9 mouse cellular contexts compared by ENCODE assay signal in the genomic region with DNA sequence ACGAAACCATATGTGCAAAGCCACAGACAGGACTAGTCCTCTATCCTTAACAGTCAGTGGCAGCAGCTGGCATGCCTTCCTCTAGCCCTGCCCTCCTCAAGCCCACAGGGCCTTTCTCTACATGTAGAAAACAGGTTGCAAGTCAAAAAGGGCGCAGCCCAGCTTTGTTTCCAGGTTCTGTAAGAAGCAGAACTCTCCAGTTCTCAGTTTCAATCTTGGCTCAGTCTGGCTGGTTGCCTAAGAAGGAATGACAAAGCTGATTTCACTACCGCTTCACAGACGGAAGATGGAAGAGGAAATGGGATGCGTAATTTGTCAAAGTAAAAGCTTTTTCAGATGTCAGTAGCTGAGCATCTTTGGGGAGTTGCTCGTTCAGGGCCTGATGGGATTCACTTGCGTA.
DNase-seq lines count a peak whose midpoint lies in the region; ATAC-seq and TF ChIP-seq lines count a peak whose summit lies in the region.
"Had no signal": no experiment of that assay in that cellular context is flagged by ENCODE, and none has a peak within 500 bp of the region (broad histone marks: within the 10 kb centered on the region; RNA-seq: fewer than 3 reads in every experiment).

No protein-coding gene starts in this region.

- H3K4me3 ChIP-seq in lung, adult 2 months (replicated peaks; ENCODE audit: extremely low read depth, low read depth, low read length) = no peak overlapping the region
- H3K4me3 ChIP-seq in heart, embryonic 16.5 days (ENCODE audit: low read length) = no peak overlapping the region
- H3K4me3 ChIP-seq: limb, embryonic 13.5 days had no signal

- H3K9me3 ChIP-seq in heart, embryonic 16.5 days (replicated peaks; ENCODE audit: control insufficient read depth, low read length) = 0 out of 2 replicates have a peak, but pooled peaks cover 5% of the 10 kb centered on the region

- no peak for TF ChIP-seq POLR2A in lung, adult 2 months (IDR thresholded peaks at IDR 0.05; ENCODE audit: borderline replicate concordance, extremely low read depth, low read depth, low read length)

- no peak for TF ChIP-seq CTCF in lung, adult 2 months (IDR thresholded peaks at IDR 0.05; ENCODE audit: insufficient read depth, low read length)

- H3K36me3 ChIP-seq in heart, embryonic 16.5 days (ENCODE audit: control insufficient read depth, insufficient read depth) = no peaks in the 10 kb centered on the region
- H3K36me3 ChIP-seq: limb, embryonic 13.5 days had no signal

- no peak overlapping the region for H3K9ac ChIP-seq in heart, embryonic 16.5 days (ENCODE audit: low read length)
- H3K9ac ChIP-seq: limb, embryonic 13.5 days had no signal

- H3K4me1 ChIP-seq in lung, adult 2 months (ENCODE audit: control insufficient read depth, insufficient read depth, low read length) = no peaks in the 10 kb centered on the region
- H3K4me1 ChIP-seq in heart, embryonic 16.5 days (ENCODE audit: control insufficient read depth, insufficient read depth, low read length) = peaks cover 8% of the 10 kb centered on the region
- H3K4me1 ChIP-seq: limb, embryonic 13.5 days had no signal

- 0 out of 2 replicates have a peak overlapping the region, but pooled peaks have one; percentile 8 for H3K4me2 ChIP-seq in heart, embryonic 16.5 days (ENCODE audit: low read depth, low read length)
- H3K4me2 ChIP-seq: limb, embryonic 13.5 days had no signal

- DNase-seq in gastrocnemius, postnatal 10 days = peak; percentile 12
- DNase-seq in gastrocnemius, adult 8-10 months (ENCODE audit: low spot score in 2 of 2) = no peak
- DNase-seq in lung, adult 18-20 months = peak; percentile 45 to 58
- no peak for DNase-seq in lung, adult 2 months
- DNase-seq in thymus, postnatal 10 days (ENCODE audit: low spot score in 2 of 2) = no peak
- no peak for DNase-seq in urinary bladder, postnatal 10 days (ENCODE audit: low spot score)

- H3K27ac ChIP-seq in heart, embryonic 16.5 days (ENCODE audit: low read length) = no peak overlapping the region
- H3K27ac ChIP-seq: limb, embryonic 13.5 days had no signal

- WGBS in lung, adult 2 months = 40% methylated on average over 7 of the region's 7 CpGs
- 53% methylated on average over 7 of the region's 7 CpGs for WGBS in heart, embryonic 16.5 days

- H3K27me3 ChIP-seq in heart, embryonic 16.5 days (ENCODE audit: control insufficient read depth, insufficient read depth, low read length) = no peaks in the 10 kb centered on the region
- H3K27me3 ChIP-seq: limb, embryonic 13.5 days had no signal

- ATAC-seq in heart, embryonic 16.5 days (replicated peaks; ENCODE audit: extremely low read depth, insufficient read depth, low FRiP score) = no peak
- ATAC-seq in monocyte, adult 5-6 weeks (replicated peaks; ENCODE audit: insufficient number of reproducible peaks, low FRiP score, low TSS enrichment, poor library complexity, severe bottlenecking) = peak; percentile 85

Comparison
In these comparisons a context has a peak if more than half of its experiments do, and no peak if none do; other contexts are left out.
1. DNase-seq: peak in gastrocnemius, postnatal 10 days (single experiment) and lung, adult 18-20 months (2 of 2); none in gastrocnemius, adult 8-10 months (0 of 2), lung, adult 2 months (single experiment), thymus, postnatal 10 days (0 of 2) and urinary bladder, postnatal 10 days (single experiment).